Mouse (Mus musculus): ENCODE data around the gene Gm44511. TPM values are rescaled to one million over a fixed set of nuclear protein-coding genes. Genes with fewer than 3 reads are reported as not detected.
A peak's percentile ranks its signal among the peaks of the same experiment; 100 is the strongest.

The Gm44511 gene
- polyA plus RNA-seq, 1 experiment, result not detected

DNA sequence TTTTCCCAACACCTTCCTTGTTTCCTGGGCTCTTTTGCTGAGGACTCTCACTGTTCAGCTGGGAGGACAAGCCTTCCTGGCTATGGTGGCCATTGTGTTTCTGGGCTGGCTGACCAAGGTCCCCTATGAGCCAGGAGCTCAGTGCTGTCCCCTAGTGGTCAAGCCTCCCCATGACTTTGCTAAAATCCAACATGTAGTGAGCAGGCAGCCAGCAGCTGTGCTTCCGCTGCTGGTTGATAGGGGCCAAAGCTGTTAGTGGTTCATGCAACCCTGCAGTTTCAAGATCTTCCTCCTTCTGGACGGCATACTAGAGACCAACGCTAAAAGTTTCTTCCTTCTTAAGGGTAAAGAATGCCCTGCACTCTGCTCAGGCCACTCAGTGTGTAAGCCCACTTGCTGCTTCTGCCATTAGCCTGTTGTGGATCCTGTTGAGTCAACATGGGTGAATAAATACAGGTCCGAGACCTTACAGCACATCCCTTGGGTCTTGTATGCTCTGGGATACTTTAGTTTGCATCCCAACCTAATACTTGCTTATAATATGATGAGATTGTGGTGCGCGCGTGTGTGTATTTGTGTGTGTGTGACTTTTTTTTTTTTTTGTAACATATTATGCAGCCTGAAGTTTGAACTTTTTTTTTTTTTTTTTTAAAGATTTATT lies 19.3 kb upstream of the Gm44511 start:
- Histone ChIP-seq H3K4me3 (no peak overlapping the region), H3K4me2 (ENCODE audit: low read depth) (no peak overlapping the region), H3K27me3 (ENCODE audit: control insufficient read depth, insufficient read depth, insufficient read length) (no peaks in the 10 kb centered on the region), H3ac (ENCODE audit: control insufficient read depth, insufficient read length) (no peak overlapping the region), H3K36me3 (ENCODE audit: control insufficient read depth, insufficient read depth) (no peaks in the 10 kb centered on the region), H3K79me2 (ENCODE audit: control insufficient read depth, insufficient read depth) (no peaks in the 10 kb centered on the region)
- TF ChIP-seq MYOG (IDR thresholded peaks at IDR 0.05; ENCODE audit: control insufficient read depth in 1 of 3, insufficient read depth in 1 of 3, insufficient read length in 2 of 3, low read depth in 2 of 3) (peak in 1 of 3 experiments; percentile 37), CEBPB (IDR thresholded peaks at IDR 0.05; ENCODE audit: insufficient read depth, poor library complexity, severe bottlenecking) (no peak), MYOD1 (IDR thresholded peaks at IDR 0.05; ENCODE audit: control insufficient read depth in 1 of 3, insufficient read length in 2 of 3, low read depth in 2 of 3) (peak in 2 of 3 experiments; percentile 8 to 42)

- H3K79me2 ChIP-seq (ENCODE audit: control insufficient read depth, insufficient read depth), result no peaks in the 10 kb centered on the region
- H3K36me3 ChIP-seq (ENCODE audit: control insufficient read depth, insufficient read depth), result no peaks in the 10 kb centered on the region
- TF ChIP-seq MYOD1 (IDR thresholded peaks at IDR 0.05; ENCODE audit: control insufficient read depth in 1 of 3, insufficient read length in 2 of 3, low read depth in 2 of 3) (no peak), USF1 (IDR thresholded peaks at IDR 0.05; ENCODE audit: low read depth) (no peak), TCF3 (IDR thresholded peaks at IDR 0.05; ENCODE audit: insufficient read length, low read depth) (no peak), POLR2AphosphoS2 (IDR thresholded peaks at IDR 0.05; ENCODE audit: insufficient read length, low read depth) (no peak), SRF (IDR thresholded peaks at IDR 0.05; ENCODE audit: control insufficient read depth, insufficient read length, low read depth) (no peak), REST (IDR thresholded peaks at IDR 0.05; ENCODE audit: insufficient read depth, insufficient read length) (no peak), CEBPB (IDR thresholded peaks at IDR 0.05; ENCODE audit: insufficient read depth, poor library complexity, severe bottlenecking) (no peak), MYOG (IDR thresholded peaks at IDR 0.05; ENCODE audit: control insufficient read depth in 1 of 3, insufficient read depth in 1 of 3, insufficient read length in 2 of 3, low read depth in 2 of 3) (no peak), POLR2A (IDR thresholded peaks at IDR 0.05; ENCODE audit: insufficient read length, low read depth) (no peak), MAX (IDR thresholded peaks at IDR 0.05; ENCODE audit: low read depth) (no peak), E2F4 (IDR thresholded peaks at IDR 0.05; ENCODE audit: insufficient read depth) (no peak), TCF12 (IDR thresholded peaks at IDR 0.05; ENCODE audit: insufficient read depth, poor library complexity, severe bottlenecking) (no peak)
- H3K27me3 ChIP-seq (ENCODE audit: control insufficient read depth, insufficient read depth, insufficient read length), result no peaks in the 10 kb centered on the region
- peak overlapping the region; percentile 63 for H3K4me3 ChIP-seq
- H3ac ChIP-seq (ENCODE audit: control insufficient read depth, insufficient read length), result no peak overlapping the region
- no peak overlapping the region for H3K4me2 ChIP-seq (ENCODE audit: low read depth)
Observed at GRCm38 (mm10) chr6:128844586-128845080, 18.5 kb upstream of the Gm44511 start.

DNA sequence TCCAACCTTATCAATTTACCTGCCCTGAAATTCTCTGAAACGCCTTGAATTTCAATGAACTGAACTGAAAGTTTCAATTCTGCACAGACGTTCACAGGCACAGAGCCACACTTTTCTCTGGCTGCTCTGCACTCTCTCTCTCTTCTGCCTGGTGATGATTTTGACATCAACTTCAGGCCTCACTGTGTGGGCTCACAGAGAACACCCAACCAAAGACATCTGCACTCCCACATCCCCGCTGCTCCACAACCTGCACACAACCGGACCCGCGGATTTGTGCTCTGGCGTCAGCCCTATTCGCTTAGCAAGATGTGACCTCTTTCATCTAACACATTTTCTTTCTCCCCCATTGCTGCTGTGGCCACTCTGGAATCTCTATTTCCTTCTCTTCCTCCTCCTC lies 18.0 kb upstream of the Gm44511 start:
- Histone ChIP-seq H3K4me2 (ENCODE audit: low read depth) (peak overlapping the region; percentile 89), H3ac (ENCODE audit: control insufficient read depth, insufficient read length) (no peak overlapping the region), H3K36me3 (ENCODE audit: control insufficient read depth, insufficient read depth) (no peaks in the 10 kb centered on the region), H3K79me2 (ENCODE audit: control insufficient read depth, insufficient read depth) (no peaks in the 10 kb centered on the region), H3K27me3 (ENCODE audit: control insufficient read depth, insufficient read depth, insufficient read length) (no peaks in the 10 kb centered on the region), H3K4me3 (peak overlapping the region; percentile 63)
- TF ChIP-seq USF1 (IDR thresholded peaks at IDR 0.05; ENCODE audit: low read depth), result no peak
- TF ChIP-seq MYOG (IDR thresholded peaks at IDR 0.05; ENCODE audit: control insufficient read depth in 1 of 3, insufficient read depth in 1 of 3, insufficient read length in 2 of 3, low read depth in 2 of 3), result no peak
- no peak for TF ChIP-seq CEBPB (IDR thresholded peaks at IDR 0.05; ENCODE audit: insufficient read depth, poor library complexity, severe bottlenecking)
- no peak for TF ChIP-seq POLR2A (IDR thresholded peaks at IDR 0.05; ENCODE audit: insufficient read length, low read depth)
- TF ChIP-seq REST (IDR thresholded peaks at IDR 0.05; ENCODE audit: insufficient read depth, insufficient read length), result no peak
- no peak for TF ChIP-seq MAX (IDR thresholded peaks at IDR 0.05; ENCODE audit: low read depth)
- TF ChIP-seq SRF (IDR thresholded peaks at IDR 0.05; ENCODE audit: control insufficient read depth, insufficient read length, low read depth), result no peak
- no peak for TF ChIP-seq E2F4 (IDR thresholded peaks at IDR 0.05; ENCODE audit: insufficient read depth)
- no peak for TF ChIP-seq MYOD1 (IDR thresholded peaks at IDR 0.05; ENCODE audit: control insufficient read depth in 1 of 3, insufficient read length in 2 of 3, low read depth in 2 of 3)
- TF ChIP-seq TCF12 (IDR thresholded peaks at IDR 0.05; ENCODE audit: insufficient read depth, poor library complexity, severe bottlenecking), result no peak
- no peak for TF ChIP-seq POLR2AphosphoS2 (IDR thresholded peaks at IDR 0.05; ENCODE audit: insufficient read length, low read depth)
- TF ChIP-seq TCF3 (IDR thresholded peaks at IDR 0.05; ENCODE audit: insufficient read length, low read depth), result no peak

- H3K4me3 ChIP-seq, result peak overlapping the region; percentile 63
- H3K79me2 ChIP-seq (ENCODE audit: control insufficient read depth, insufficient read depth), result no peaks in the 10 kb centered on the region
- TF ChIP-seq E2F4 (IDR thresholded peaks at IDR 0.05; ENCODE audit: insufficient read depth), result no peak
- TF ChIP-seq CEBPB (IDR thresholded peaks at IDR 0.05; ENCODE audit: insufficient read depth, poor library complexity, severe bottlenecking), result peak; percentile 99
- H3K36me3 ChIP-seq (ENCODE audit: control insufficient read depth, insufficient read depth), result no peaks in the 10 kb centered on the region
- peak overlapping the region; percentile 70 for H3ac ChIP-seq (ENCODE audit: control insufficient read depth, insufficient read length)
- no peaks in the 10 kb centered on the region for H3K27me3 ChIP-seq (ENCODE audit: control insufficient read depth, insufficient read depth, insufficient read length)
- peak overlapping the region; percentile 89 for H3K4me2 ChIP-seq (ENCODE audit: low read depth)
Observed at GRCm38 (mm10) chr6:128843479-128843992, 17.4 kb upstream of the Gm44511 start.

DNA sequence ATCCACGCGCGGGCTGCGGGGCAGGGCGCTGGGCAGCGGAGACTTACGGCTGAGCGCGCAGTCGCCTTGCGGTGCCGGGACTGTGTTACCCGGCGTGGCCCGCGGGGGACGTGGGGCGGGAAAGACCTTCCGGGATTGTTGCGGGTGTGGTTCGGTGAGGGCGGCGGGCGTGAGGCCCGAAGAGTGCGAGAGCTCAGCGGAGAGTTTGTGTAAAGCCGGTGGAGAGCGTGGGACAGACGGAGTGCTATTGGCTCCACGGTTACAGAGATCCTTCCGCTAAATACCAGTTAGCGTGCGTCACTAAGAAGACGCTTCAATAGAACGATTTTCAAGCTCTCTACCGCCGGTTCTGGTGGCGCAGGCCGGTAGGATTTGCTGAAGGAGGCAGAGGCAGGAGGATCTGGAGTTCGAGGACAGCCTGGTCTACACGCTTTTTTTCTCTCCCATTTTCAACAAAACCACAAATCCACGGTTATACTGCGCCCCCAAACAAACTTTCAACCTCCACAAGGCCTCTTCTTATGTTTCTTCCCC lies 16.9 kb upstream of the Gm44511 start:
- H3K27me3 ChIP-seq (ENCODE audit: control insufficient read depth, insufficient read depth, insufficient read length), result no peaks in the 10 kb centered on the region
- H3K4me3 ChIP-seq, result peak overlapping the region; percentile 63
- H3K36me3 ChIP-seq (ENCODE audit: control insufficient read depth, insufficient read depth), result no peaks in the 10 kb centered on the region
- no peaks in the 10 kb centered on the region for H3K79me2 ChIP-seq (ENCODE audit: control insufficient read depth, insufficient read depth)
- H3ac ChIP-seq (ENCODE audit: control insufficient read depth, insufficient read length), result peak overlapping the region; percentile 70
- peak overlapping the region; percentile 95 for H3K4me2 ChIP-seq (ENCODE audit: low read depth)
- TF ChIP-seq POLR2AphosphoS2 (IDR thresholded peaks at IDR 0.05; ENCODE audit: insufficient read length, low read depth), result peak; percentile 61
- TF ChIP-seq SRF (IDR thresholded peaks at IDR 0.05; ENCODE audit: control insufficient read depth, insufficient read length, low read depth), result no peak
- TF ChIP-seq TCF12 (IDR thresholded peaks at IDR 0.05; ENCODE audit: insufficient read depth, poor library complexity, severe bottlenecking), result no peak
- no peak for TF ChIP-seq USF1 (IDR thresholded peaks at IDR 0.05; ENCODE audit: low read depth)
- peak in 1 of 3 experiments; percentile 17 for TF ChIP-seq MYOD1 (IDR thresholded peaks at IDR 0.05; ENCODE audit: control insufficient read depth in 1 of 3, insufficient read length in 2 of 3, low read depth in 2 of 3)
- peak; percentile 69 for TF ChIP-seq POLR2A (IDR thresholded peaks at IDR 0.05; ENCODE audit: insufficient read length, low read depth)
- TF ChIP-seq TCF3 (IDR thresholded peaks at IDR 0.05; ENCODE audit: insufficient read length, low read depth), result no peak
- TF ChIP-seq REST (IDR thresholded peaks at IDR 0.05; ENCODE audit: insufficient read depth, insufficient read length), result no peak
- peak in 1 of 3 experiments; percentile 13 for TF ChIP-seq MYOG (IDR thresholded peaks at IDR 0.05; ENCODE audit: control insufficient read depth in 1 of 3, insufficient read depth in 1 of 3, insufficient read length in 2 of 3, low read depth in 2 of 3)
